Mouse (Mus musculus) retina, embryonic 14.5 days (tissue): ENCODE data around the gene Ampd1.
"Not testable (repeated sequence)": the region's sequence is repeated elsewhere in the genome, so short reads cannot be mapped to it uniquely, and the experiment has no call there.

Source experiments
- DNase-seq: peaks from one replicate; pipeline ENCODE4 v3.0.0-alpha.2; 2015; ENCODE audit warnings: low spot score

Ampd1 gene

DNA sequence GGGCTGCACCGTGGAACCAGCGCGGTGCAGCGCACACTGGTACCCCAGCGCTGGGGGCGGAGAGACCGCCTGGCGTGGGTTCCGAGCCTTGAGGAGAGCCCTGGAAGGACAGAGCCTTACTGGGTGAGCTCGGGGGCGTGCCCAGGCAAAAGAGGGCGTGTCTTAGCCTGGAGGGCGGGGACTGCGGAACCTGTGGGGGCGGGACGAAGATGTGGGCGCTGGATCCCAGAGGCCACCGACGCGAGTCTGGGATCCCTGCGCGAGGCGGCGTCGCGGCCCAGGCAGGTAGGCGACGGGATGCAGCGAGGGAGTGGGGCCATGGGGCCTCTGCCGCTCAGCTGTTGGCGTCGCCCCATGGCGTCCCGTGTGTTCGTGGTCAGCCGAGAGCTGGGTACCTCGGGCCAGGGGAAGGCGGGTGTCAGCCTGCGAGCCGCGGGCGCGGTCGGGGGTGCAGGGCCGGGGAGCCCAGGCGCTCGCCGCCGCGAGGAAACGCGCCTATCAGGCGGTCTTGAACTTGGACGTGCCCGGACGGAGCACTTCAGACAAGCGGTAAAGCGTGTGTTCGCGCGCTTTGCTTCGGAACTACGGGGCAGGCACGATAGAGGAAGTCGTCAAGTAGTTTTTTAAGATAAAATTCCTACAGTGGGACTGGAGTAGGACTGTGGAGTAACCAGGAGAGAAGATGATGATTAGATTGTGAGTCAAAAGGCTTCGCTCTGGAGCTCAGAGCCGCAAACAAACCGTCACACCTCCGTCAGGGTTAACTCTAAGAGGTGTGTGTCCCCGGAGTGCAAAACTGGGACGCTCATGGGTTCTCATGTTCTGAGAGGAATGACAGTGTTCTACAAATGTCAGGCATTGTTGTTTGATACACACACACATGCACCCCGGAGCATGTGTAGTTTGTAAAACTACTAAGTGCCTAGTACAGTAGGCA is 28.9 kb downstream of the Ampd1 start, which contains the start of gene Dennd2c:
Gene Dennd2c, plus strand, starts transcription at position 151 of the 937 bp plus-strand sequence.
- DNase-seq: peak; percentile 91

DNA sequence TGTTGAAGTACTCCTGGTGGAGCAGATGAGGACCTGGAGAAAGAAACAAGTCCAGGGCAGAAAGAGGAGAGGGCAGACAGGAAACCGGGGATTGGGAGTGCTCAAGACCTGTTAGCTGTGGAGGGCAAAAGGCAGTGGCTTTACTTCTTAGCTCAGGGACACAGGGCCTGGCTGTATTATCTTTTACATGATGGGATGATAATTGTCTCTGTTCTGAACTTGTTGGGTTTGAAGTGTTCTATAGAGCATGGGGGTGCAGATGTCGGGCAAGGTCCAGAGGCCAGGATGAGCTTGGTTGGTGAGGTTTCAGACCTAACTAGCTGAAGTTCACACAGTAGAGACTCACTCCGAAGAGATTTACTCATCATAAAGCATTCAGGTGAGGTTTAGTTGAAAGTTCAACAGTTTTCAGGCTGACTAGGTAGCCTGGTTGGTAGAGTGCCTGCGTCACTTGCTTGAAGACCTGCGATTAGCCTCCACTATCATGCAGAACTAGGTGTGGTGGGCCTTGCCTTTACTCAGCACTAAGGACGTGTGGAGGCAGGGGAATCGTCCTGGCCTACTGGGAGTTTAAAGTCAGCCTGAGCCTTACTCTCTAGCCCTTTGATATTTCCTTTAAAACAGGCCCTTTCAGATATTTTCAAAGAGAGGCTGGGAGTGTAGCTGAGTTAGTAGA is 33.9 kb downstream of the Ampd1 start:
- no peak for DNase-seq

DNA sequence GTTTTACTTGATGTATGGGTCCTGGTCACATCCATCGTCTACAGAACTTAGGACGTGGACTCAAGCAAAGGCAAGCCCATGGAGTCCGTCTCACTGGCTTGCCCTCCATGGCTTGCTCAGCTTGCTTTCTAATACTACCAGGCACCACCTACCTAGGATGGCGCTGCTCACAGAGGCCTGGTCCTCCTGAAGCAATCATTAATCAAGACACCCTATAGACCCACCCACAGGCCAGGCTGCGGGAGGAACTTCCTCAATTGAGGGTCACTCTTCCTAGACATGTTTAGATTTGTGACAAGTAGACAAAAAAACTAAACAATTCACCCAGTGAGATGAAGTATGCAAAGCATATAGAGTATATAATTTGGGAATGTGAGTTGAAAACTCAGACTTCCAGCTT is 38.4 kb downstream of the Ampd1 start:
- DNase-seq: no peak

DNA sequence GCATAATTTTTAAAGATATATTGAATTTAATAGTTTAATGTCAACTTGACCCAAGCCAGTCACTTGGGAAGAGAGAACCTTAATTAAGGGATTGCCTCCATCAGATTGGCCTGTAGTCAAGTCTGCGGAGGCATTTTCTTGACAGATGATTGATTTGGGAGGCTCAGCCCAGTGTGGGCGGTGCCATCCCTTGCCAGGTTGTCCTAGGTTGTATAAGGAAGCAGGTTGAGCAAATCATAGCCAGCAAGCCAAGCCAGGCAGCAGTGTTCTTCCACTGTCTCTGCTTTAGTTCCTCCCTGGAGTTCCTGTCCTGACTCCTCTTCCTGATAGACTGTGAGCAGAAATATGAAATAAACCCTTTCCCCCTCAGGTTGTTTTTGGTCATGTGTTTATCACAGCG is 49.8 kb downstream of the Ampd1 start:
- DNase-seq: no peak

DNA sequence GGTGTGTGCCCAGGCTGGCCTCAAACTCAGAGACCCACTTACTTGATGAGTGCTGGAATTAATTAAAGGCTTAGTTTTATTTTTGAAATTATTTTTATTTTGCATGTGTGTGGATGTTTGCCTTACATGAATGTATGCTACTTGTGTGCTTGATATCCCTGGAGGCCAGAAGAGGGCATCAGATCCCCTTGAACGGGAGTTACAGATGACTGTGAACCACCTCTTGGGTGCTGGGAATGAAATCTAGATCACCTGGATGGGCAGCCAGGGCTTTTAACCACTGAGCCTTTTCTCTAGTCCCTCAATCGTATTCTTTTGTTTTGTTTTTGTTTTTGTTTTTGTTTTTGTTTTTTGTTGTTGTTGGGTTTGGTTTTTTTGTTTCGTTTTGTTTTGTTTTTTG is 52.3 kb downstream of the Ampd1 start:
- DNase-seq: no peak

DNA sequence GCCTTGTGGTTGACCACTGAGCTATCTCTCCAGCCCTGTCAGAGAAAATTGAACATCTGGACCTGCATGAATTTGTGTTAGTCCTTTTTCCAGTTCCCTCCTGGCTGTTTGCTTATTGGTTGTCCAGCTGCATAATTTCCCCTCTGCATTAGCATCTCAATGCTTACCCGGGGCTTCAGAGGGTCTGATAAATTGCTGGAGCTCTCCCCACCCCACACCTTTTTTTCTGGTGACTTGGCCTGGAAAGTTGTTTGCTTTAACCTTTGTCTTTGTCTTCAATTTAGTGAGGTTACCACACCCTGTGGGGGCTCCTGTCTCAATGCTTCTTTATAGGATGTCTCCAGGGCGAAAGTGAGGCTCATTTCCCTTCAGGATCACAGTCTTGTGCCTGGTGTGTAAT is 53.4 kb downstream of the Ampd1 start:
- DNase-seq: no peak

DNA sequence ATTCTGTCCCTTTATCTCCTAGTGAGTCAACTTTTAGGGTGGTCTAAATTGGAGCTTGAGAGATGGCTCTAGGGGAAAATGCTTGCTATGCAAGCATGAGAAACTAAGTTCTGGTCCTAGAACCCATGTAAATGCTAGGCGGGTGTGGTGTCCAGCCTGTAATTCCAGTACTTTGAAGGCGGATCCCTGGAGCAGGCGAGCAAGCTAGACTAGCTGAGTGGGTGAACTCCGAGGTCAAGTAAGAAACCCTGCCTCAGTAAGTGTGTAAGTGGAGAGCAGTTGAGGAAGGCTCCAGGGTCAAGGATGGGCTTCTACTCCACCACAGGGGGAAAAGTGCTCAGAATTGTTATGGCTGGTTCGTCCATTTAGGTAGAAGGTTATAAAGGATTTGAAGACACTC is 53.9 kb downstream of the Ampd1 start:
- DNase-seq: no peak

DNA sequence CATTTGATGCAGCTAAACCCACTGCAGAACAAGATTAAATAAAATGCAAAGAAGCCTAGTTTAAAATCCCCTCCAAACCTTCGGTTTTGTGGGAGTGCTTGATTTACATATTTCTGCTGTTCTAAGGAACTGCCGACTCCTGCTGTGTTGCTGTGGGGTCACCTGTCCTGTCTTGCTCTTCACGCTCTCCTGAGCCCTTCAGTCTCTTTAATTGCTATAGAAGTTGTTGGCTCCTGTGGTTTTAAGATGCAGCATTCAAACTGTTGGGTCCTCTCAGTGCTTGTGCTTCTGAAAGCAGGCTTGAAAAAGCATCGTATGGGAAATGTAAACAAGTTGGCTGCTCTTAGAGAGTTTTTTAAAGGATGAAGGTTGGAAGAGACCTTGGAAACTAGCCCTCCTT is 54.4 kb downstream of the Ampd1 start:
- DNase-seq: no peak

DNA sequence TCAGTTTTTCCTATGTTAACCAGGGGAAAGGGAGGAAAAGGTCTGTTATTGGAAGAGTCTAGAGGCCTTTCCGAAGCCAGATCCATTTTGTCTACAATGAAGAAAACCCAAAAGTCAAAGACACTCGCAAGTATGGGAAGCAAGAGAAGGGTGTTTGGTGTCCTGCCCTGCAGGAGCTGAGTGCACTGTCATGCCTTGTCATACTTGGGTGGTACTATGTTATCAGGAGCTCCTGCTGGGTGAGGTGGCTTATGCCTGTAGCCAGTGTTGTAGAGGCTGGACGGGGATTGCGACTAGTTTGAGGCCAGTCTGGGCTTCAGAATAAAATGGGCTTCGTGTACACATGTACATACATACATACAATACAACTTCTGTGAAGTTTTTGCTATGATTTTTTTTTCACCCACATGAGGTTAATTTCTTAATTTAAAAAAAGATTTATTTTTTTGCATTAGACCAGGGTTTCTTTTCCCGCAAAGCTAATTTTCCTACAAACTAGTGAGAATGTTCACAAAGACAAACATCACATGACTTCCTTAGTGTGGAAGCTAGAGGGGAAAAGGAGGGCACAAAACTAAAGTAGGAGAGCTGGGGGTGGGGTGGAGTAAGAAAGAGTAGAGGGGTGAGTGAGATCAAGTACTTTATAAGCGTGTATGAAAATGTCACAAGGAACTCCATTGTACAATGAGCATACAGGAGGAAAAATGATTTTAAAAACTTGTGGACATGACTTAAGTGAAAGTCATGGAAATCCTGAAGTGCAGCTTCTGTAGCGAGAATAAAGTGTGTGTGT is 55.7 kb downstream of the Ampd1 start:
- no peak for DNase-seq

DNA sequence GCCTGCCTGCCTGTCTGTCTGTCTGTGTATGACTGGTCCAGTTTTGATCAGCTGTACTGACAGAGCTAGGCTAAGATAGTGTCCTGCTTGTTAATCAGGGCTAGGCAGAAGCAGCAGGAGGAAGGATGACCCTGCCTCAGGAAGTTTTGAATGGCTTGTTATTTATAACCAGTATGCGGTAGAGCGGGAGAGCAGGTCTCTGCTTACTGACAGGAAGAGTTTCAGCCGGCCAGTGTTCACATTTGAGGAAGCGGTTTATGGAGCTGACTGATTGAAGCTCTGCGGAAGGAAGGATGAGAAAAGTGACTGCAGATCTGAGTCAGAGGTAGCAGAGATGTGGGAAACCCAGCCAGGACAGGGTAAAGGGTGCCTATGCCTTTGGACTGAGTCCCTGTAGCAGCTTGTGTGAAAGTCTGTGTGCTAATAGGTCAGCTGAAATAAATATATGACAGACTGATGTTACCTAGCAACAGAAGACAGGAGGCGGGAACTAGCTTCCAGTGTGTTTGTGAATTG is 56.5 kb downstream of the Ampd1 start:
- peak; percentile 54 for DNase-seq

DNA sequence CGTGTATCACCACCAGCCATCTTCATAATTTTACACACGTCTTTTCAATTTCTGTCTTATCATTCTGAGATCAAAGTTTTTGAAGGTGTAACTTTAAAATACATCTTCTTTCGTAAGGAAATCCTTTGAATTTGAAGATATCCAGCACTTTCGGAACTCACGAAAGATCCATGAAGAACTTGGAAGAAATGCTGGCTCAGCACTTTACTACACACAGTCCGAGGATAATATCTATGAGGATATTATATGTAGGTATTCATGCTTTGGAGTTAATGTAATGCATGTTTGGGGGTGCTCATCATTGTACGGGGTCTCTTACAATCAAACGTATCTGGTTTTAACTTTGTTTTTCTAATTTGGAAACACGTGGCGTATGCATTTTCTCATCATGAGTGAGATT is 59.3 kb downstream of the Ampd1 start:
- no peak for DNase-seq

DNA sequence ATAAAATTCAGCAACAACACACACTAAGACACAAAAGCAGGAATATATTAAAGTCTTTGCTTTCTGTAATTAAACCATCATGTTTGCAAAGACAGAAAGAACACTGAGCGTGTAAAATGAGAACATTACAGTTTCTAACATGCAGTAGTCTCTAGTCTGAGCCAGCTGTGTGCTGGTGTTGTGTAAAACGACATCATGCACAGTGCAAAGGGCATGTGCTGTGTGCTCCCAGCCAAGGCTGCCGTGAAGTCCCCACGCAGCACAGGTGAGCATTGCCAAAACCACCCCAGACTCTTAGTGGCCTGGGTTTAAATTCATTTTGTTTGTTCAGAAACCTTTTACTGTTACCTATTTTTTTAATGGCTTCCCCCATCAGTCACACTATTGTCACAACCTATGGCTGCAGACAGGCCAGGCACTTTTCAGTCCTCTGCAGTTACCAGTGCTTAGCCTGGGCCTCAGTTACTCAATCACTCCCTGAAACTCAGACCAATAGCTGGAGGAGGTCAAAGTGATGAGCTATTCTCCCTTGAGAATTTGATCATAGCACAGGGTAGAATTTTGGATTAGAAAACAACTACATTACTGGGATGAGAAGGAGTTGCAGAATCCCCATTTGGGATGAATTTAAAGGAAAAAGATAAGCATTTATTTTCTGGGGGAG is 62.7 kb downstream of the Ampd1 start:
- DNase-seq: no peak

DNA sequence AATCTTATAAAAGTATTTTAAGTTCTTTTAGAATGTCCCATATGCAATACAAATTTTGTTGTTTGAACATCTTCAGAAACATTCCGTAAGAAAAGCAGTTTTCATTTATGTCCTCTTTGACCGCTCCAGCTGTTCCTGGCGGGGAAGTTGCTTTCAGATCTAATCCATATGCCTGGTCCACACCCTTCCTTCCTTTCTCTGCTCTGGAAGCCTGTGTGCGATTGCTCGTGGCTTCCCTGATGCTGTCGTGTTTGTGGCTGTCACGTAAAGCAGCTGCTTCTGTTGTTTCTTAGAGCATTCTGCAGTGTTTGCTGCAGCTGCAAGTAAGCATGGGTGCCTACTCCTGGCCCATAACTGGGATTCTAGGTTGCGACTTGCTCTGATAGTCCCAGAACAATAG is 65.2 kb downstream of the Ampd1 start:
- no peak for DNase-seq

DNA sequence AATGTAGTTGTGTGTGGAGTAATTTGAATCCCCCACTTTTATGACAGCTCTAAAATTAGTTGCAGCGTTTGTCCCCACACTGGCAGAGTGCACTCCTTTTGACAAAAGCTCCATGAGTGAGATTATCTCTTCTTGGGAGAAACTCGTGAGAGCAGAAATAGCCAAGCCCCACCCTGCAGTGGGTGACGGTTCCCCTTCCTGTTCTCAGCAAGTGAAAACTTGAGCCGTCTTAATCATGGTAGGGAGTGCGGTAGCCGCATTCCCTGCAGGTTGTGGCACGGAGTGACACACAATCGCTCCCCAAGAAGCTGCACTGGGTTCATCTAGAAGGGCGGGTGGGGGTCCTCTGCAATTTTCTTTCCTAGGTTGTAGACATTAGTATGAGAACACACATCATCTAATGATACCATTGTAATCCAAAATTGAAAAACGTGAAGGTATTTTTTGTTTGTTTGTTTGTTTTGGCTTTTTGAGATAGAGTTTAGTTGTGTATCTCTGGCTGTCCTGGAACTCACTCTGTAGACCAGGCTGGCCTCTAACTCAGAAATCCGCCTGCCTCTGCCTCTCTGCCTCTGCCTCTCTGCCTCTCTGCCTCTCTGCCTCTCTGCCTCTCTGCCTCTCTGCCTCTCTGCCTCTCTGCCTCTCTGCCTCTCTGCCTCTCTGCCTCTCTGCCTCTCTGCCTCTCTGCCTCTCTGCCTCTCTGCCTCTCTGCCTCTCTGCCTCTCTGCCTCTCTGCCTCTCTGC is 66.5 kb downstream of the Ampd1 start:
- not testable (repeated sequence) for DNase-seq

DNA sequence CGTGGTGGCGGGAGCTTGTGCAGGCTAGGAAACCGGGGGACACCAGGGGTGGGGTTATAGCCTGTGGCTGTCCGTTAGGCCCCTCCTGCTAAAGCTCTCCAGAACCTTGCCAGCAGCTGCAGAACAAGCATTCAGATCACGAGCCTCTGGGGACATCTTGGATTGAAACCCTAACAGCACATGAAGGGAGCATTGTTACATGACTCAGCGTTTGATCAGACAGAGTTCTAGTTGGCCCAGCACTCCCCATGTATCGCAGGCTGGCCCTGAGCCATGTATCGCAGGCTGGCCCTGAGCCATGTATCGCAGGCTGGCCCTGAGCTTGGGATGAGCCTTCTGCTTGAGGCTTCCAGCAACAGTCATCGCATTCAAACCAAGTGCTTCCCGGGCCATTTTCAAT is 67.5 kb downstream of the Ampd1 start:
- no peak for DNase-seq

DNA sequence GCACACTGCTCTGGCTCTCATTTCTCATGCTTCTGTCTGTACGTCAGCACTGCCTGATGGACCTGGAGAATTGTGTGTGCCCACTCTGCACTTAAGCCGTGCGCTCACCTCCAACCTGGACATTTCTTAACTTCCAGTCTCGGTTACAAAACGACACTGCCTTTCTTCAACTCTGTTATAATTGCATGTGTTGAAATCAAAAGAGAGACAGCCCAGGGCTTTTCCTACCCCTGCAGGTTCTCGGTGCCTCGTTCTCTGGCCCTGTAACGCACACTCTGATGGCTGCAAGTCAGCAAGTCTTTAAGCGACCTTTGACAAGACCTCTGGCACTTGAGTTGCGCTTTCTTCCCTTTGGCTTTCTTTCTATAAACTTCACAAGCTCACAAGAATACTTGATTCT is 68.6 kb downstream of the Ampd1 start:
- DNase-seq: no peak

DNA sequence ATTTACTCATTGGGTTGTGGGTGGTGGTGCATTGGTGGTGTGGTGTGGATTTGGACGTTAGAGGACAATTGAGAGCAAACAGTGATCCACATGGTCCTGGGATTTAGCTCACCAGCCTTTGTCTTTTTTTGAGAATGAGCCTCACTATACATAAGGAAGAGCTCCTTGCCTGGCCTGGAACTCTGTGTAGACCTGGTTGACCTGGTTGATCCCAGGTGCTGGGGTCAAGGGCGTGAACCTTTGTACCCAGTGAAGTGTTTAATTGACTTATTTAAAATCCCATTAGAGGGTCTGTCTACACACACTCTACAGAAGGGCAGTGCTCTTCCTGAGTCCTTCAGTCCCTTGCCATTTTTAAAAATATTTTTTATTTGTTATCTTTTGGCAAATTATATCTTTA is 71.5 kb downstream of the Ampd1 start:
- no peak for DNase-seq

DNA sequence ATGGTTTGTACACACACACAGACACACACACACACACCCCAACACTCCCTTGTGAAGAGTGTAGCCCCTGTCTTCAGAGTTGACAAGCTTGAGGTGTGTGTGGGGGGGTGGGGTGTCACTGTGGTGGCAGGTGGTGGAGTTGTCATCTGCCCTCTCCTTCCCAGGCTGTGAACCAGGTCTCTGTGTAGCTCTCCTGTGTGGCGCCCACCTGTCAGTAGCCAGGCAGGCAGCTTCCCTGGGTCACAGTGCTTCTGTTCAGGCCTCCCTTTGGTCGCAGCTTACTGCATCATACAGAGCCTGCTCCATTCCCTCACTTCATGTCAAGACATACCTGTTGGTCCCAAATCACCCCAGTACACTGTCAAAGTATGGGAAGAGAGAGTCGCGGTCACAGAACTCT is 72.0 kb downstream of the Ampd1 start:
- no peak for DNase-seq

DNA sequence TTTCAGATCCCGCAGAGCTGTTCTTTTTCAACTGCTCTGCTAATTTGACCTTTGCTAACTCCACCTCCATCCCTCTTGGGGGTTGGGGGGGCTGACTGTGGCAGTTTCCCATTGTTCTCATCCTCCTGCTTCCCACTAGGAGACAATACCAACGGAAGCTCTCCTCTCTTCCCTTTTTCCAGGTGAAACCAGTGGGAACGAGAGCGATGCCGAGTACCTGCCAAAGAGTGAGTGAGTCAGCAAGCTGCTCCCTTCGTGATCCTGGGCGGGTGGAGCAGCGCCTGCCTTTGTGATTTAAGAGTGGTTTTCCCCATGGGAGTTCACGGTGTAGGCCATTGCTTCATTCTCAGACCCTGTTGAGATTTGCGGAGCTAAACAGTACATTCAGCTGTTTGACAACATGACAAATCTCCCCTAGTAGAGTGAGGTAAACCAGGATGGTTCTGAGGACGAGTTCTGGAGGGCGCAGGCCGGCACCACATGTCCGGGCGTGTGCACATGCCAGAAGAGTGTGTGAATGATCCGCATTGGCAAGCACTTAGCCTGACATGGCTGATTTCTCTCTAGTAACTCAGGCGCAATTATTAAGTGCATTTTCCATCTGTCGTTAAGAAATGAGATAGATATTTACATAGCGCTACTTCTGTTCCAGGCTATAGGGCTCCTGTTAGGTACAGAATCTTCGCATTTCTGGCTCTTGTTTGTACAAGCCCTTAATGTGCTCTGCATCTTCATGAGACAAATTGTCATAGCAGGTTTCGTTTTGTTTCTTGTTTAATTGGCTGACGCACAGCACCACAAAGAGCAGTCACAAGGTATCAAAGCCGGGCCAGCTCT is 72.7 kb downstream of the Ampd1 start:
- no peak for DNase-seq

DNA sequence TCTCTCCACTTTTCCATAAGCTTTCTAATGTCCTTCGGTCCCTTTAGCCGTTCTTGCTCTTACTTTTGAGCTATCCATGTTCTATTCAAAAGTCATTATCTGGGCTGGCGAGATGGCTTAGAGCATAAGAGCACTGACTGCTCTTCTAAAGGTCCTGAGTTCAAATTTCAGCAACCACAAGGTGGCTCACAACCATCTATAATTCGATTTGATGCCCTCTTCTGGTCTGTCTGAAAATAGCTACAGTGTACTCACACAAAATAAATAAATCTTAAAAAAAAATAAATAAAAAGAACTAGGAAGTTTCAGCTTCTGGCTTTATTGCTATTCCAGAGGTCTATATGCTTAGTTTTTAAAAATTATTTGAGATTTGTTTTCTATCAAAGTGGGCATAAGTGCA is 74.0 kb downstream of the Ampd1 start:
- DNase-seq: no peak
